Mouse (Mus musculus) cortical plate, adult 2 months (tissue): ENCODE data around the gene Rhbdd2.

Experiments used
- CTCF ChIP-seq: fragments of 200-500 bp; IDR thresholded peaks from 2 replicates; pipeline ENCODE4 v1.5.1; 2011; ENCODE audit warnings: mild to moderate bottlenecking, control low read depth, low read length; ENCODE audit not compliant: insufficient read depth; ENCODE audit errors: extremely low read depth
- POLR2A ChIP-seq: fragments of 200-500 bp; IDR thresholded peaks from 2 replicates; pipeline ENCODE4 v1.6.1; 2011; ENCODE audit warnings: mild to moderate bottlenecking, low read length, control low read depth; ENCODE audit not compliant: insufficient read depth; ENCODE audit errors: extremely low read depth

- no peak for TF ChIP-seq CTCF
- TF ChIP-seq POLR2A = no peak
Measured at GRCm38 (mm10) chr5:135668071-135668470, 35.7 kb downstream of the Rhbdd2 start.
